Mouse (Mus musculus): ENCODE data around the gene Jtb.
A peak's percentile ranks its signal among the peaks of the same experiment; 100 is the strongest.

Gene Jtb

GRCm38 (mm10) chr3:90263121-90263771, 31.8 kb downstream of the Jtb start:
- DNase-seq (ENCODE audit: low read depth, low spot score): no peak

DNA sequence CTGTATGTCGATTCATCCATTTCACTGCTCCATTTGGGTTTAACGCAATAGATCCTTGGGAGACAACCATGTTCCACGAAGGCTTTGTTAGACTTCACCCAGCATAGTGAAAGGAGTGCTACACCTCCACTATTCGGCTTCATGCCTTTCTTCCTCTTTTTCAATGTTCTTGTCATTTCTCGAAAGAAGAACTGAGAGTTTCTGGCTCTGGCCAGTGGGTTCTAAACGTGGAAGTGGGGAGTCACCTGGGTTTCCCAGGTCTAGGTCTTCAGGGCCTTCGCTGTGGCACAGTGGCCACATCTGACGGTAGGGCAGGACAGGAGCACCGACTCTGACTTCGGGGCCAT, 33.3 kb downstream of the Jtb start:
- no peak for DNase-seq (ENCODE audit: low read depth, low spot score)

GRCm38 (mm10) chr3:90265034-90265931, 33.9 kb downstream of the Jtb start, which contains the start of gene Dennd4b:
Dennd4b (plus strand) TSS chr3:90265185.
- peak; percentile 97 for DNase-seq (ENCODE audit: low read depth, low spot score)

DNA sequence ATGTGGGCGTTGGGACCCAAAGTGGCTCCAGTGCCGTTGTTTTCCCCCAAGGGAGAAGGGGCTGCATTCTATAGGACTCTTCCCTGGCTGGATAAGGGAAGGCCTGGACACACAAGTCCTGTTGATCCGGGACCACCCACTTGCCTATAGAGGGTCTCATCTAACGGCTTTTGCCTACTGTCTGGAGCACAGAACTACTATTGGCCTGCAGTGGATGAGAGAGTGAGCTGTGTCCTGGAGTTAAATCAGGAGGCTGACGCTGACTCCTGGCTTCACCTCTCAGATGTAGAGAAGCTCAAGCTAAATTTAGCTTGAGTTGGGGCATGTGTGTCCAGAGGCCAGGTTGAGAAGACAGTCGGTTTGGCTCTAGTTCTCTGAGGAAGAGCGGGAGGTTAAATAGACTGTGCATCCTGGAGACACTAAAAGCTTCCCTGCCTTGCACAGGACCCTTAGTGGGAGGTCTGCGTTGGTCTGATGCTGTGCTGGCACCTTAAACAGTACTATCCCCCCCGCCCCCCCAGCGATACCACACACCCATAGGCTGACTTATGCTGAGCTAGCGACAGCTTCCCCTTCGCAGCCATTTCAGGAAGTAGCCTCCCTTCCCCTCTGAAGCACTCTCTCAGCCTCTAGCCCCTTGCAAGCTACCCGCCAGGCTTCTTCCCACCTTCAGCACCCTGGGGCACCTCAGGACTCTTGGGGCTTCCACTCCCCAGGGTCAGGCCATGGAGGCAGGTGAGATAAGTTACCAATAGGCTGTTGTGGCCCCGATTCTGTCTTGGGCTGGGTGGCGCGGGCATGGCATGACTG, 34.7 kb downstream of the Jtb start:
- peak; percentile 91 for DNase-seq (ENCODE audit: low read depth, low spot score)

- no peak for DNase-seq (ENCODE audit: low read depth, low spot score)
Measured at GRCm38 (mm10) chr3:90266901-90267775, 35.7 kb downstream of the Jtb start.

DNA sequence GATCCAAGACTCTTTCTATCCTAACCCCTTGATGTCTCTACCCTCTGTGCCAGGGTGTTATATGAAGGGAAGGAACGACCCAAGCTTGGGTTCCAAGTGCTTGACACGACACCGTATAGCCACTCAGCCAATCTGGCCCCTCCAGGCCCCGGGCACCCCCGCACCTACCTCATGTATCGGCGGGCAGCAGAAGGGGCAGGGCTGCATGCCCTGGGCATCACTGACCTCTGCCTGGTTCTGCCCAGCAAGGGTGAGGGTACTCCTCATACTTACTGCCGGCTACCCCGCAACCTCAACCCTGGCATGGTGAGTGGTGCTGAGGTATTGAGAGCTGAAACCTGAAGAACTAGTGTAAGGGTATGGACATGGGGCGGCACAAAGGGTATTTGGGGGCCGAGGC, 36.8 kb downstream of the Jtb start:
- DNase-seq (ENCODE audit: low read depth, low spot score): no peak

GRCm38 (mm10) chr3:90268971-90269370, 37.6 kb downstream of the Jtb start:
- no peak for DNase-seq (ENCODE audit: low read depth, low spot score)

GRCm38 (mm10) chr3:90270784-90271183, 39.4 kb downstream of the Jtb start:
- DNase-seq (ENCODE audit: low read depth, low spot score): no peak

GRCm38 (mm10) chr3:90272170-90272569, 40.8 kb downstream of the Jtb start:
- DNase-seq (ENCODE audit: low read depth, low spot score): no peak

- DNase-seq (ENCODE audit: low read depth, low spot score): no peak
Measured at GRCm38 (mm10) chr3:90273855-90274254, 42.5 kb downstream of the Jtb start.

DNA sequence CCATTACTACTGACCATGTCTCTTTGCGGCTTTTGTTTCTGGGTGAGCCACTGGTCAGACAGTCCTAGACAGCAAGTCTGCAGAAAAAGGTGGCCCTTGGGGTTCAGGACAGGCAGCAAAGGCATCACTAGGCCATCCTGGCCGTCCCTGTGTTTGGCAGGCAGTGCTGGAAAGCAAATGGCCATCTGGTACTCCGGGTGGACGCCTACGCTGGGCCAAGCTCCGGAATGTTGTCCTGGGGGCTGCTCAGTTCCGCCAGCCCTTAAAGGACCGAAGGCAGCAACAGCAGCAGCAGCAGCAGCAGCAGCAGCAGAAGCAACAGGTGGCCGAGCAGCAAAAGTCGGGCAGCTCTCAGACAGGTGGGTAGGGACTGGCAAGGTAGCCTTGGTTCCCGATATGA, 43.9 kb downstream of the Jtb start:
- DNase-seq (ENCODE audit: low read depth, low spot score): no peak

GRCm38 (mm10) chr3:90276858-90277257, 45.5 kb downstream of the Jtb start:
- DNase-seq (ENCODE audit: low read depth, low spot score): no peak

DNA sequence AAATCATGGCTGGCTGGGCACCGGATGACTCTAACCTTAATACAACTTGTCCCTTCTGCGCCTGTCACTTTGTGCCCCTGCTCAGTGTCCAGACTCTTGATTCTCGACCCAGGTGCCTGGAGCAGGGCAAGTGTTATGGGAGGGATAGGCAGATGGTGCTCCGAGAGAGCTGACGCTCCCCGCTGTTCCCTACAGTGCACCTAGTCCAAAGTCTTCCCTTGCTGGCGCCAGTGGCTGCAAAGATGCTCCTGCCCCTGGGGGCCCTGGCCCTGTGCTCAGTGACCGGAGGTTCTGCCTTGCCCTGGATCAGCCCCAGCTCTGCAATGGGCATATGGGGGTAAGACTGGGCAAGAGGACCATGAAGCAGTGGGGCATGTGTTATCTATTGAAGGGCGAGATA, 46.4 kb downstream of the Jtb start:
- DNase-seq (ENCODE audit: low read depth, low spot score): no peak

DNA sequence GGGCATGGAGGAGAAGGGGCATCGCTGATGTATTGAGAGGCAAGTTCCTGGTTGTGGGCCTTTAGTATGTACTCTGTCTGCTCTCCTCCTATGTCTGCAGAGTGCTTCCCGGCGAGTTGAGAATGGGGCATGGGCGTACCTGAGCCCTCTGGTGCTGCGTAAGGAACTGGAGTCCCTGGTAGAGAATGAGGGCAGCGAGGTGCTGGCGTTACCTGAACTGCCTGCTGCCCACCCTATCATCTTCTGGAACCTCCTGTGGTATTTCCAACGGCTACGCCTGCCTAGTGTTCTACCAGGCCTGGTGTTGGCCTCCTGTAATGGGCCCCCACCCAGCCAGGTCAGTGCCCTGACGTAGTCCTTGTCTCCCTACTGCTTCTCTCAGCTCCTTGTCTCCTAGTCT, 46.8 kb downstream of the Jtb start:
- DNase-seq (ENCODE audit: low read depth, low spot score): no peak

DNA sequence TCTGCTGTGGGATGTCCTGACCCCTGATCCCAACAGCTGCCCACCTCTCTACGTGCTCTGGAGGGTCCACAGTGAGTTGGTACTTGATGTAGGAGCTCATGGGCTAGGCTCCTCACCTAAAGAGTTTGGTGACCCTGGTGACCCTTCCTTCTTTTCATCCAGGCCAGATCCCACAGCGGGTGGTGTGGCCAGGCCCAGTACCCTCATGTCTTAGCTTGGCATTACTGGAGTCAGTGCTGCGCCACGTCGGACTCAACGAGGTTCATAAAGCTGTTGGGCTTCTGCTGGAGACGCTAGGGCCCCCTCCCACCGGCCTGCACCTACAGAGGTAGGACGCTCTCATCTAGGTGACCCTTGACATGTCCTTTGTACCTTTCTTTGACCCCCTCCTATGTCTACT, 47.8 kb downstream of the Jtb start:
- DNase-seq (ENCODE audit: low read depth, low spot score): no peak

- no peak for DNase-seq (ENCODE audit: low read depth, low spot score)
Measured at GRCm38 (mm10) chr3:90279743-90280142, 48.3 kb downstream of the Jtb start.

GRCm38 (mm10) chr3:90280708-90281107, 49.3 kb downstream of the Jtb start:
- DNase-seq (ENCODE audit: low read depth, low spot score): no peak

DNA sequence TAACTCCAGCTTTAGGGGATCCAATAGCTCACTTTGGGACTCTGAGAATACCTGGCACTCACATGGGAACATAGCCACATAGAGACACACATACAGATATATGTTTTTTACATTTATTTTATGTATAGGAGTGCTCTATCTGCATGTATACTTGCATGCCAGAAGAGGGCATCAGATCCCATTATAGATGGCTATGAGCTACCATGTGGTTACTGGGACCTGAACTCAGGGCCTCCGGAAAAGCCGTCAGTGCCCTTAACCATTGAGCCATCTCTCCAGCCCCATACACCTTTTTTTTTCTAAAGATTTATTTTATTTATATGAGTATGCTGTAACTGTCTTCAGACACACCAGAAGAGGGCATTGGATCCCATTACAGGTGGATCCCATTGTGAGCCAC, 52.8 kb downstream of the Jtb start:
- no peak for DNase-seq (ENCODE audit: low read depth, low spot score)

Measured in A20 (cell line).